Mouse (Mus musculus) bone marrow macrophage, adult 2 months (primary cell): ENCODE measurements around the gene Tmem222. TPM values are rescaled to one million over a fixed set of nuclear protein-coding genes. Genes with fewer than 3 reads are reported as not detected.

Experiments
- H3K27ac ChIP-seq: 2 replicates; pipeline ENCODE4 v1.5.1; 2012; ENCODE audit warnings: low read depth, low read length; ENCODE audit not compliant: insufficient read depth
- H3K4me1 ChIP-seq: 2 replicates; pipeline ENCODE4 v1.6.1; 2012; ENCODE audit warnings: low read length; ENCODE audit not compliant: control insufficient read depth, insufficient read depth
- H3K4me3 ChIP-seq: 2 replicates; pipeline ENCODE4 v1.5.1; 2012; ENCODE audit warnings: mild to moderate bottlenecking, low read length, moderate library complexity; ENCODE audit not compliant: insufficient read depth
- CTCF ChIP-seq: IDR thresholded peaks from 2 replicates; pipeline ENCODE4 v1.5.1; 2012; ENCODE audit warnings: low read depth, mild to moderate bottlenecking, low read length, moderate library complexity
- POLR2A ChIP-seq: IDR thresholded peaks from 2 replicates; pipeline ENCODE4 v1.6.1; 2012; ENCODE audit warnings: mild to moderate bottlenecking, low read depth, low read length, borderline replicate concordance
- polyA plus RNA-seq: library from polyadenylated mRNA; stranded (reverse); fragments of >200 nt; gene quantifications from 2 replicates; pipeline ENCODE4 v1.2.4, GENCODE M21; 2012; ENCODE audit not compliant: missing spikeins, insufficient read depth, insufficient read length

Gene Tmem222
- polyA plus RNA-seq, result 36.1 and 40.8 TPM in 2 replicates

GRCm38 (mm10) chr4:133277104-133278026 is at the start of gene Tmem222:
Gene Tmem222 (minus strand): TSS chr4:133277792.
- Histone ChIP-seq H3K27ac (peak within 1 kb of the TSS; percentile 68), H3K4me1 (peaks cover 18% of the 10 kb centered on the region), H3K4me3 (peak within 1 kb of the TSS; percentile 80)
- TF ChIP-seq POLR2A, result no peak
- no peak for TF ChIP-seq CTCF

DNA sequence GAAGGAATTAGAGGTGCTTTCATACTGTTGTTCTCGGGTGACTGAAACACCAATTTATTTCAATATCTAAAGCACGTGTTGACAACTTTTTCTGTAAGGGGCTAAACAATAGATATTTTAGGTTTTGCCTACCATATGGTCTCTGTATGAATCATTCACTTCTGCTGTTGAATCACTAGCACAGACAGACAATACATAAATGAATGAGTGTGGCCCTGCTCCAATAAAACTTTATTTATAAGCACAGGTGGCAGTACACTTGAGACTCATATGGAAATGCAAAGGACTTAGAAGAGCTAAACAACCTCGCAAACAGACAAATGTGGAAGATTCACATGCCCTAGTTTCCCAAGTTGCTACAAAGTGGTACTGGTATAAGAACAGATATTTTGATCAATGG is 42.1 kb upstream of the Tmem222 start:
- Histone ChIP-seq H3K4me1 (no peaks in the 10 kb centered on the region), H3K27ac (no peak overlapping the region), H3K4me3 (no peak overlapping the region)
- TF ChIP-seq POLR2A (no peak), CTCF (no peak)

GRCm38 (mm10) chr4:133315991-133316390 is 38.4 kb upstream of the Tmem222 start:
- no peak overlapping the region for H3K27ac ChIP-seq
- TF ChIP-seq CTCF (no peak), POLR2A (no peak)
- H3K4me3 ChIP-seq, result no peak overlapping the region
- no peaks in the 10 kb centered on the region for H3K4me1 ChIP-seq

- H3K4me1 ChIP-seq, result no peaks in the 10 kb centered on the region
- no peak for TF ChIP-seq CTCF
- TF ChIP-seq POLR2A, result no peak
- no peak overlapping the region for H3K27ac ChIP-seq
- no peak overlapping the region for H3K4me3 ChIP-seq
Observed at GRCm38 (mm10) chr4:133314896-133315295, 37.3 kb upstream of the Tmem222 start.

DNA sequence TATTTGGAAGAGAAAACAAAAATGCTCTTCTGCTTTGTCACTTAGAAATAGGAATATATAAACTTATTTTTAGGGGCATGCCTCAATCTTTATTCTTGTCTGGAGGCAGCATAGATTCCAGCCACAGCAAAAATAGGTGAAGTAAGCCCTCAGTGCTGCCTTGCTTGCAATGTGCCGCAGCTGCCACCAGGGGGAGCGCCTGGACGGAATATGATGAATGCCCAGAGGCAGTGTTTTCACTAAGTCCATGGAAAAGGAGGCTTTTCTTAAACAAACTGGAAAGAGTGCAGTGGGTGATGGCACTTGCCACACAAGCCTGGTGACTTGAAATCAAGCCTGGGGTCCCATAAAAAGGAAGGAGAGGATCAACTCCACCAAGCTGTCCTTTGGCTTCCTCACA is 32.4 kb upstream of the Tmem222 start:
- Histone ChIP-seq H3K4me3 (no peak overlapping the region), H3K27ac (no peak overlapping the region), H3K4me1 (no peaks in the 10 kb centered on the region)
- TF ChIP-seq CTCF (peak; percentile 93), POLR2A (no peak)

DNA sequence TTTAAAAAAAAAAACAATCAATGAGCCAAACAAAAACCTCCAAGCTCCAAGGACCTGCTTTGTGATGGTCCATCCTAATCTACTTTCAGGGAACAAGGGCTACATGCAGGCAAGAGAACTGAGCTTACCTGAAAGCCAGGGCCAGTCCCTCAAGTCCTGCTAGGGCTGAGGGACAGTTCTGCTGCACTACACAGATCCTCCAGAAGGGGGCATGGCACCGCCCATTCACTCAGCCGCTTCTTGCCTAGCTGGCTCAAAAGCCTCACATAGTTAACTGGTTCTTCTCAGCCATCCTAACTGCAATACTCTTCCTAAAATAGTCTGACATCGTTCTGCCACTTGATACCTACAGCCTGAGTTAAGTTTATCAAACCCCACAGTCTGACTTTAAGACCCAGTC is 29.7 kb upstream of the Tmem222 start:
- H3K27ac ChIP-seq, result no peak overlapping the region
- no peaks in the 10 kb centered on the region for H3K4me1 ChIP-seq
- no peak overlapping the region for H3K4me3 ChIP-seq
- no peak for TF ChIP-seq POLR2A
- TF ChIP-seq CTCF, result peak; percentile 39

- TF ChIP-seq CTCF, result no peak
- TF ChIP-seq POLR2A, result no peak
Observed at GRCm38 (mm10) chr4:133305825-133306224, 28.2 kb upstream of the Tmem222 start.

GRCm38 (mm10) chr4:133304770-133305169 is 27.2 kb upstream of the Tmem222 start:
- H3K27ac ChIP-seq, result no peak overlapping the region

More at GRCm38 (mm10) chr4:133305825-133306224, 28.2 kb upstream of the Tmem222 start:
- no peaks in the 10 kb centered on the region for H3K4me1 ChIP-seq
- no peak overlapping the region for H3K4me3 ChIP-seq
- H3K27ac ChIP-seq, result no peak overlapping the region

DNA sequence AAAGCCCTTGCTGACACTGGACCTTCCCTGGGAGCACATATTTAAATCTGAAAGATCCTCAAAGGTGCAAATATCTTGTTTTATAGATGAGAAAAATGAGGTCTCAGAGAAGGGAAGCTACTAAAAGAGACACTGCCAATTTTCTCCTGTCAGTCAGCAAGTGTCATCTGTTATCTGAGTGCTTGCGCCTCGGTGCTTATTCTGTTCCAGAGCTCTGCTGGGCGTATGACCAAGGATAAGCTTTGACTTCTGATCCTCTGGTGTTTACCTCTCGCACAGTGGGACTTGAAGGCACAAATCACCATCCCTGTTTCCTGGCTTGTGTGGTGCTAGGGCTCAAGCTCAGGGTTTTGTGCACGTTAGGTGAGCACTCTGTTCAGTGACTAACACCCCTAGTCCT is 25.1 kb upstream of the Tmem222 start:
- Histone ChIP-seq H3K4me1 (no peaks in the 10 kb centered on the region), H3K27ac (no peak overlapping the region), H3K4me3 (no peak overlapping the region)
- no peak for TF ChIP-seq POLR2A
- no peak for TF ChIP-seq CTCF

More at GRCm38 (mm10) chr4:133304770-133305169, 27.2 kb upstream of the Tmem222 start:
- TF ChIP-seq POLR2A, result no peak
- no peak for TF ChIP-seq CTCF
- no peak overlapping the region for H3K4me3 ChIP-seq
- H3K4me1 ChIP-seq, result no peaks in the 10 kb centered on the region

- no peak overlapping the region for H3K4me3 ChIP-seq
- no peak overlapping the region for H3K27ac ChIP-seq
- TF ChIP-seq CTCF (peak; percentile 81), POLR2A (no peak)
- H3K4me1 ChIP-seq, result no peaks in the 10 kb centered on the region
Observed at GRCm38 (mm10) chr4:133301802-133302201, 24.2 kb upstream of the Tmem222 start.
